Mouse (Mus musculus): ENCODE data around the gene Kmo. TPM values are rescaled to one million over a fixed set of nuclear protein-coding genes. Genes with fewer than 3 reads are reported as not detected.

Kmo gene
- polyA plus RNA-seq, 1 experiment from 2014 or later, result 1.2 TPM

DNA sequence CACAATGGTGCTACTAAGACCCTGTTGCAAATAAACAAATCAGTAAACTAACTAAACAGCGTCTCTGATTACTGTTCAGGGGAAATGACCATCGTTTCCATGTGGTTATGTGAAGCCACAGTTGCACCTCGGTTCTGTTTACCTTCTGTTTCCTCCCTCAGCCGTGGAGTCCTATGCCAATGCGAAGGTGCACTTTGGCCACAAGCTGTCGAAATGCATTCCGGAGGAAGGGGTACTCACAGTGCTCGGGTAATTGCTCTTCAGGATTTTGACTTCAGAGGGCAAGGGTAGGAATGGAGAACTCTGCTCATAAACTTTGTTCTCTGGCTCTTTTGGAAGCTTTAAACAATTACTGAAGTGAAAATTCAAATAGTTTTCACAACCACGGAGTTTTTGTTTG lies 26.8 kb downstream of the Kmo start:
- Histone ChIP-seq H3K27ac (ENCODE audit: low read length) (no peak overlapping the region), H3K4me2 (ENCODE audit: low read depth, low read length) (no peak overlapping the region), H3K27me3 (ENCODE audit: control insufficient read depth, insufficient read depth, low read length) (no peaks in the 10 kb centered on the region), H3K4me3 (replicated peaks; ENCODE audit: low read length) (no peak overlapping the region), H3K9ac (ENCODE audit: low read length) (no peak overlapping the region), H3K9me3 (replicated peaks; ENCODE audit: control insufficient read depth, low read length) (no peaks in the 10 kb centered on the region), H3K4me1 (ENCODE audit: control insufficient read depth, insufficient read depth, low read length) (no peaks in the 10 kb centered on the region), H3K36me3 (ENCODE audit: control insufficient read depth, insufficient read depth, low read length) (no peaks in the 10 kb centered on the region)
- WGBS, result 49% methylated on average over 9 of the region's 9 CpGs
- no peak for ATAC-seq (ENCODE audit: insufficient read depth, low FRiP score)

- H3K4me1 ChIP-seq (ENCODE audit: control insufficient read depth, insufficient read depth, low read length), result no peaks in the 10 kb centered on the region
- no peak overlapping the region for H3K9ac ChIP-seq (ENCODE audit: low read length)
- H3K36me3 ChIP-seq (ENCODE audit: control insufficient read depth, insufficient read depth, low read length), result no peaks in the 10 kb centered on the region
- 90% methylated on average over 4 of the region's 4 CpGs for whole genome bisulfite sequencing
- no peak overlapping the region for H3K27ac ChIP-seq (ENCODE audit: low read length)
- H3K4me2 ChIP-seq (ENCODE audit: low read depth, low read length), result no peak overlapping the region
- no peak for ATAC-seq (ENCODE audit: insufficient read depth, low FRiP score)
- no peaks in the 10 kb centered on the region for H3K9me3 ChIP-seq (replicated peaks; ENCODE audit: control insufficient read depth, low read length)
- H3K4me3 ChIP-seq (replicated peaks; ENCODE audit: low read length), result no peak overlapping the region
- H3K27me3 ChIP-seq (ENCODE audit: control insufficient read depth, insufficient read depth, low read length), result no peaks in the 10 kb centered on the region
Observed at GRCm38 (mm10) chr1:175648615-175649014, 28.4 kb downstream of the Kmo start.

GRCm38 (mm10) chr1:175659900-175660299 lies 39.7 kb downstream of the Kmo start:
- WGBS, result 85% methylated on average over 4 of the region's 4 CpGs
- Histone ChIP-seq H3K9me3 (replicated peaks; ENCODE audit: control insufficient read depth, low read length) (no peaks in the 10 kb centered on the region), H3K9ac (ENCODE audit: low read length) (no peak overlapping the region), H3K36me3 (ENCODE audit: control insufficient read depth, insufficient read depth, low read length) (no peaks in the 10 kb centered on the region), H3K4me1 (ENCODE audit: control insufficient read depth, insufficient read depth, low read length) (no peaks in the 10 kb centered on the region), H3K4me2 (ENCODE audit: low read depth, low read length) (no peak overlapping the region), H3K27ac (ENCODE audit: low read length) (no peak overlapping the region), H3K4me3 (replicated peaks; ENCODE audit: low read length) (no peak overlapping the region), H3K27me3 (ENCODE audit: control insufficient read depth, insufficient read depth, low read length) (no peaks in the 10 kb centered on the region)
- ATAC-seq (ENCODE audit: insufficient read depth, low FRiP score), result no peak

GRCm38 (mm10) chr1:175668666-175669405 lies 48.7 kb downstream of the Kmo start:
- ATAC-seq (ENCODE audit: insufficient read depth, low FRiP score), result no peak
- H3K4me1 ChIP-seq (ENCODE audit: control insufficient read depth, insufficient read depth, low read length), result no peaks in the 10 kb centered on the region
- no peak overlapping the region for H3K9ac ChIP-seq (ENCODE audit: low read length)
- no peaks in the 10 kb centered on the region for H3K36me3 ChIP-seq (ENCODE audit: control insufficient read depth, insufficient read depth, low read length)
- no peak overlapping the region for H3K4me3 ChIP-seq (replicated peaks; ENCODE audit: low read length)
- WGBS, result 75% methylated on average over 5 of the region's 5 CpGs
- H3K9me3 ChIP-seq (replicated peaks; ENCODE audit: control insufficient read depth, low read length), result no peaks in the 10 kb centered on the region
- no peak overlapping the region for H3K4me2 ChIP-seq (ENCODE audit: low read depth, low read length)
- H3K27ac ChIP-seq (ENCODE audit: low read length), result no peak overlapping the region
- no peaks in the 10 kb centered on the region for H3K27me3 ChIP-seq (ENCODE audit: control insufficient read depth, insufficient read depth, low read length)

DNA sequence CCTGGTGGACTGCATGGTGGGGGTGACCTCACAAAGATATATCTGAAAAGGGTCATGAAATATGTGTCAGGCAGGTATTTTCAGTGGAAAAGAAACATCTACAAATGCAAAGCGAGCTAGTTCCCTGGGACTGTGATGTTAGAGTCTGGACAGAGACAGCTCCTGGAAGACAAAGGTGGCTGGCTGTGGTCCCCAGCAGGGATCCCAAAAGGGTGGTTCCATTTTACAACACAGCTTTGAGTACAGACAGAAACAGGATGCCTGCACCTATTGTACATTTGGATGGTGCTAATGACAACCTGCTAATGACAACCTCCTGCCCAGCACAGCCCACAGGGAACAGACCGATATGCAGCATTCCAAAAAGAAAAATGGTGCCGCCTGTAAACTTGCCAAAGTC lies 49.3 kb downstream of the Kmo start:
- H3K27me3 ChIP-seq (ENCODE audit: control insufficient read depth, insufficient read depth, low read length), result no peaks in the 10 kb centered on the region
- WGBS, result 87% methylated on average over 3 of the region's 3 CpGs
- no peak overlapping the region for H3K4me2 ChIP-seq (ENCODE audit: low read depth, low read length)
- no peaks in the 10 kb centered on the region for H3K36me3 ChIP-seq (ENCODE audit: control insufficient read depth, insufficient read depth, low read length)
- H3K27ac ChIP-seq (ENCODE audit: low read length), result no peak overlapping the region
- H3K4me1 ChIP-seq (ENCODE audit: control insufficient read depth, insufficient read depth, low read length), result no peaks in the 10 kb centered on the region
- ATAC-seq (ENCODE audit: insufficient read depth, low FRiP score), result no peak
- H3K9ac ChIP-seq (ENCODE audit: low read length), result no peak overlapping the region
- H3K4me3 ChIP-seq (replicated peaks; ENCODE audit: low read length), result no peak overlapping the region
- H3K9me3 ChIP-seq (replicated peaks; ENCODE audit: control insufficient read depth, low read length), result no peaks in the 10 kb centered on the region

GRCm38 (mm10) chr1:175670042-175670441 lies 49.9 kb downstream of the Kmo start:
- Histone ChIP-seq H3K27me3 (ENCODE audit: control insufficient read depth, insufficient read depth, low read length) (no peaks in the 10 kb centered on the region), H3K27ac (ENCODE audit: low read length) (no peak overlapping the region), H3K4me1 (ENCODE audit: control insufficient read depth, insufficient read depth, low read length) (no peaks in the 10 kb centered on the region), H3K4me3 (replicated peaks; ENCODE audit: low read length) (no peak overlapping the region), H3K36me3 (ENCODE audit: control insufficient read depth, insufficient read depth, low read length) (no peaks in the 10 kb centered on the region), H3K4me2 (ENCODE audit: low read depth, low read length) (no peak overlapping the region), H3K9ac (ENCODE audit: low read length) (no peak overlapping the region), H3K9me3 (replicated peaks; ENCODE audit: control insufficient read depth, low read length) (no peaks in the 10 kb centered on the region)
- 71% methylated on average over 7 of the region's 7 CpGs for WGBS
- no peak for ATAC-seq (ENCODE audit: insufficient read depth, low FRiP score)

- no peak overlapping the region for H3K4me2 ChIP-seq (ENCODE audit: low read depth, low read length)
- no peak overlapping the region for H3K4me3 ChIP-seq (replicated peaks; ENCODE audit: low read length)
- H3K4me1 ChIP-seq (ENCODE audit: control insufficient read depth, insufficient read depth, low read length), result no peaks in the 10 kb centered on the region
- WGBS, result 20% methylated on average over 1 of the region's 1 CpGs
- no peak overlapping the region for H3K9ac ChIP-seq (ENCODE audit: low read length)
- H3K36me3 ChIP-seq (ENCODE audit: control insufficient read depth, insufficient read depth, low read length), result no peaks in the 10 kb centered on the region
- H3K9me3 ChIP-seq (replicated peaks; ENCODE audit: control insufficient read depth, low read length), result no peaks in the 10 kb centered on the region
- H3K27ac ChIP-seq (ENCODE audit: low read length), result no peak overlapping the region
- no peak for ATAC-seq (ENCODE audit: insufficient read depth, low FRiP score)
- H3K27me3 ChIP-seq (ENCODE audit: control insufficient read depth, insufficient read depth, low read length), result no peaks in the 10 kb centered on the region
Observed at GRCm38 (mm10) chr1:175671626-175672025, 51.4 kb downstream of the Kmo start.

GRCm38 (mm10) chr1:175673563-175674325 lies 53.6 kb downstream of the Kmo start:
- Histone ChIP-seq H3K27me3 (ENCODE audit: control insufficient read depth, insufficient read depth, low read length) (no peaks in the 10 kb centered on the region), H3K4me1 (ENCODE audit: control insufficient read depth, insufficient read depth, low read length) (no peaks in the 10 kb centered on the region), H3K9me3 (replicated peaks; ENCODE audit: control insufficient read depth, low read length) (no peaks in the 10 kb centered on the region), H3K4me3 (replicated peaks; ENCODE audit: low read length) (no peak overlapping the region), H3K9ac (ENCODE audit: low read length) (no peak overlapping the region), H3K36me3 (ENCODE audit: control insufficient read depth, insufficient read depth, low read length) (no peaks in the 10 kb centered on the region), H3K27ac (ENCODE audit: low read length) (no peak overlapping the region), H3K4me2 (ENCODE audit: low read depth, low read length) (no peak overlapping the region)
- WGBS, result 73% methylated on average over 7 of the region's 7 CpGs
- ATAC-seq (ENCODE audit: insufficient read depth, low FRiP score), result no peak

GRCm38 (mm10) chr1:175675116-175675515 lies 54.9 kb downstream of the Kmo start:
- H3K9ac ChIP-seq (ENCODE audit: low read length), result no peak overlapping the region
- H3K27me3 ChIP-seq (ENCODE audit: control insufficient read depth, insufficient read depth, low read length), result no peaks in the 10 kb centered on the region
- ATAC-seq (ENCODE audit: insufficient read depth, low FRiP score), result no peak
- 88% methylated on average over 6 of the region's 6 CpGs for WGBS
- no peaks in the 10 kb centered on the region for H3K4me1 ChIP-seq (ENCODE audit: control insufficient read depth, insufficient read depth, low read length)
- H3K4me3 ChIP-seq (replicated peaks; ENCODE audit: low read length), result no peak overlapping the region
- no peaks in the 10 kb centered on the region for H3K36me3 ChIP-seq (ENCODE audit: control insufficient read depth, insufficient read depth, low read length)
- H3K9me3 ChIP-seq (replicated peaks; ENCODE audit: control insufficient read depth, low read length), result no peaks in the 10 kb centered on the region
- no peak overlapping the region for H3K27ac ChIP-seq (ENCODE audit: low read length)
- H3K4me2 ChIP-seq (ENCODE audit: low read depth, low read length), result no peak overlapping the region

Measured in stomach, embryonic 16.5 days (tissue).